Mouse (Mus musculus): ENCODE results near the gene Flad1.
"Not testable (repeated sequence)": the region's sequence is repeated elsewhere in the genome, so short reads cannot be mapped to it uniquely, and the experiment has no call there.

The Flad1 gene

DNA sequence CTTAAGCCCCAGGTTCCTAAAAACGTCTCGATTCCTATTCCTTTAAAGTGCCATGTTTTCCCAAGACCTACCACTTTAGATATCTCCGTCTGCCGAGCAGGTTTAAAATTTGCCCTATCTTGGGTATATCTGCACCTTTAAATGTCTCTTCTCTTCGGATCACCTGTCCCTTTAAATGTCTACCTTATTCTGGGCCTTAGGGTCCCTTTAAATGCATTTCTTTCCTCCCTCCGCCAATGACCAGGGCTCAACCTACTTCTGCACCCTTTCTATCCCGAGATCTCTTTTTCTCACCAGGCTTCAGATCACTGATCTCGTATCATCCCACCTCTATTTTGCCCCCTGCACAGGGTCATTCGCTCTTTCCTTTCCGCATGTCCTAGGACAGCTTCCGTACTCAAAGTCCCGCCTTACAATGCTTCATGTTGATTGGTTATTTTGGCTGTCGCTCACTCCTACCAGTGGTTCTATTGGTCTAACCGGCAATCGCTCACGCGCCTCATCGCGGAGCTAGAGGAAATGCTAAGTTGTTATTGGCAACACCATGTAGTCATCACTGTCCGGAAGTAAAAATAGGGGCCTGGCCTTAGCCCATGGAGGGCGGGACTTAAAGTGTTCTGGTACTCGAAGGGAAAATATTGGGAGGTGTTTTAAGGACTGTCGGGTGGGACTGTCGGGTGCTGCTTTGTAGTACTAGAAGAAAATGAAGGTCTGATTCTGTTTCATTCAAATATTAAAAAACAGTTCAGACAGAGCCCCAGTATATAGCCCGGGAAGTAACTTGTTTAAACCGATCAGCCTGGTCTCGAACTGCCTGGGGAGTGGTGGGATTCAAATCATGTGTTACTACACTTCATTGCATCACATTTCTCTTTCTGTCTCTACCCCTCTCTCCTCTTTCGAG is at the start of gene Flad1:
Gene Flad1, minus strand, starts transcription at position 381 of the 904 bp plus-strand sequence.
- DNase-seq (ENCODE audit: low read depth), result peak; percentile 100

- DNase-seq (ENCODE audit: low read depth), result peak; percentile 97
These were observed 47.5 kb upstream of the Flad1 start for GRCm38 (mm10) chr3:89458965-89459807.

DNA sequence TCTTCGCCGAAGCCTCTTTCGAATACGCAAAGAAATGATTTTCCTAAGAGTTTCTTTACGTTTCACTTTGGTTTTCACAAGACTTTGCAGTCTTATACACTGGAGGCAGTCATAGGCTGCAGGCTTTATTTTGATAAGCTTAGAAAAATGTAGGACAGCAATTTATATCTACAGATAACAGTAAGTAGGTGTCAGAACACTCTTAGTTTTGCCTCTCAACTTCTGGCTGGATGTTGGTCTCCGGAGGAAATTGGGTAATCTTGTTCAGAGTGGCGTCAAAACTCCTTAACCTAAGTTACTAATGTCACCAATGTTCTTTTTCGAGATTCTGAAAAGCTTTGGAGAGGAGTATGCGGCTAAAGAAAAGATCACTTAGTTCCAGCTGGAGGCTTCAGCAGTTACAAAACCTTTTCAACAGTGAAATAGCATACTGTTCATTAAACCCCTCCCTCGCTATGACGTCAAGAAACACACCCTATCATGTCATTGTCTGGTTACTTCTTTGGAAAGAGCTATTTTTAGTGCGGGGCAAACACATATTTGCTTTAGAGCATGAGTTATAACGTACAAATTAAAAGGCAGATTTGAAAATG is 46.8 kb upstream of the Flad1 start:
- DNase-seq (ENCODE audit: low read depth), result no peak

DNA sequence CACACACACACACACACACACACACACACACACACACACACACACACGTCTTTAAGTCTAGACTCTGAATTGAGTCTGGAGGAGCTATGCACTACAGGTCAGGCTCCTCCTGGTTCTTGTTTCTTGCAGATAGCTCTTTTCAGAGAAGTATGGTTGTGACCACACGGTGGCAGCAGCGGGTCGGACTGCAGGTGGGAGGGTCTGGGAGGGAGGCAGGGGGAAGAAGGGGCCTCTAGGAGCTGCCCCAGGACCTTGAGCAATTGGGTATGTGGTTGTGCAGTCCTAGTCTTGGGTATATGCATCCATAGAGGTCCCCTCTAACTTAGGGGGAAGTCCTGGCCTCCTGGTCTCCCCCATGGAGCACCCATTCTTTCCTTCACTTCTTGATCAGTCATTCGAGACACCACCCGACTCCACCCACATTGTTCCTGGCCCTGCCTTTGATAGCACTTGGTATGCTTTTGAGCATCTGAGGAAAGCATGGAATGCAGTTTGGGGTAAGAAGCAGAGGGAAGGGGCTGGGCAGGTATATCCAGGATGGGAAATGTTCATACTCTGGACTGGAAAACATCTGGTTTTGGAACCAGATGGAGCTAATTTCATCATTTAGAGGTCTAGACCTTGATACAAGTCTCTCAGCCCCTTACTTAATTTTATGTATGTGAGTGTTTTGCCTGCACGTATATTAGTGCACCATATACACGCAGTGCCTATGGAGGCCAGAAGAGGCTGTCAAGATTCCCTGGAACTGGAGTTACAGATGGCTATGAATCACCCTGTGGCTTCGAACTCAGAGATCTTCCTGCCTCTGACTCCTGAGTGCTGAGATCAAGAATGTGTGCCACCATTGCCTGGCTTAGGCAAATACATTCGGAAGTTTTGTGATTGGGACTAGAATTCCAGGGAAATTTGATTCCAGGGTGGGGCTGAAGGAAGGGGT is 45.3 kb upstream of the Flad1 start:
- DNase-seq (ENCODE audit: low read depth), result peak; percentile 80

DNA sequence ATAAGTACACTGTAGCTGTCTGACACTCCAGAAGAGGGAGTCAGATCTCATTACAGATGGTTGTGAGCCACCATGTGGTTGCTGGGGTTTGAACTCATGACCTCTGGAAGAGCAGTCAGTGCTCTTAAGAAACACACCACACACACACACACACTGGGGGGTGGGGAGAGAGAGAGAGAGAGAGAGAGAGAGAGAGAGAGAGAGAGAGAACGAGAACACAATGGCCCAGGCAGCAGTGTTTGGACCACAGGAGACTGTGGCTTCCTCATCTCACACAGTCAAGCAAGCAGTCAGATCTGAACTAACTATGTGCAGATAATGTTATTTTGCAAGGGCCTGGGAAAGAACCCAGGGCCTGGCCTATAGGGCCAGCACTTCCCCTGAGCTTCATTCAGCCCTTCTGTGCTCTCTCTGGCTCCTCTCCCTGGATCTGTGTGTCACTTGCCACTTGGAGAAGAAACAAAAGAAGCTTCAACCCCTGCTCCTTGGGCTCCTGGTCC is 44.2 kb upstream of the Flad1 start:
- DNase-seq (ENCODE audit: low read depth), result peak; percentile 36

DNA sequence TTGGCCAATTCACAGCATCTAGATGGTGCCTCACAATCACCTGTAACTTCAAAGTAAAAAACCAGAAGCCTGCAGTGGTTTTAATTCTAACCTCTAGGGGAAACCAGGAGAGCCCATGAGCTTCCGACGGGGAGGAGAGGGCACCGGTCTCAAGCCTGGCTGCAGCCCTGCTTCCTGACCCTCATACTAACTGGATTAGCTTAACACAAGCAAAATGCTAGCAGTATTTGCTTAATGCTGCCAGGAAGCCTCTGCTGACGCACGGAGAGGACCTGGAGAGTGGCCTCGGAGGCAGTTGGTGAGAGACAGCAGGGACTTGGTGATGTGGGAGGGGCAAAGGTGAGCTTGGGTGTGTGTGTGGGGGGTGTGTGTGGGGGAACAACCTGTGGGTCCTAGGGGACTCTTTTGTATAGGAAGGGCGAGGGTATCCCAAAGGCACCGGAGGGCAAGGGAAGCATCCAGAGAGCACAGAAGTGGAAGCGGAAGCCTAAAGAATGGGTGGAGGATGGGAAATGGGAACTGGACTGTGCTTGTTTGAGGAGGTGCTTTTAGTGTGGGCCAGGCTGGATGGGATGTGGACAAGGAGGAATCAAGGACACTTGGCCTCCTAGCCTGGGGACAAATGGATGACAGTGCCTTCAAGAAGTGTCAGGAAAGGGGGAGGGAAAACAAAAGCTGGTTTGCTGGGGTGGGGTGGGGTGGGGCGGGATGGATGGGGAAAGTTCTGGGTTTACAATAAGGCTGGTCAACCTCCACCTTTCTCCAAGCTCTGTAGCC is 42.9 kb upstream of the Flad1 start, which contains the start of gene Pmvk:
Gene Pmvk, plus strand, starts transcription at position 141 of the 777 bp plus-strand sequence.
- DNase-seq (ENCODE audit: low read depth), result no peak

GRCm38 (mm10) chr3:89451916-89452315 is 40.2 kb upstream of the Flad1 start:
- no peak for DNase-seq (ENCODE audit: low read depth)

GRCm38 (mm10) chr3:89449541-89449940 is 37.9 kb upstream of the Flad1 start:
- peak; percentile 84 for DNase-seq (ENCODE audit: low read depth)

- DNase-seq (ENCODE audit: low read depth), result peak; percentile 36
These were observed 37.3 kb upstream of the Flad1 start for GRCm38 (mm10) chr3:89448720-89449537.

- no peak for DNase-seq (ENCODE audit: low read depth)
These were observed 29.0 kb upstream of the Flad1 start for GRCm38 (mm10) chr3:89440691-89441090.

- DNase-seq (ENCODE audit: low read depth), result peak; percentile 27
These were observed 25.6 kb upstream of the Flad1 start for GRCm38 (mm10) chr3:89437269-89437668.

GRCm38 (mm10) chr3:89436176-89437113 is 24.8 kb upstream of the Flad1 start, which contains the start of gene Pbxip1:
Pbxip1 (plus strand) TSS chr3:89436706.
- peak; percentile 79 for DNase-seq (ENCODE audit: low read depth)

DNA sequence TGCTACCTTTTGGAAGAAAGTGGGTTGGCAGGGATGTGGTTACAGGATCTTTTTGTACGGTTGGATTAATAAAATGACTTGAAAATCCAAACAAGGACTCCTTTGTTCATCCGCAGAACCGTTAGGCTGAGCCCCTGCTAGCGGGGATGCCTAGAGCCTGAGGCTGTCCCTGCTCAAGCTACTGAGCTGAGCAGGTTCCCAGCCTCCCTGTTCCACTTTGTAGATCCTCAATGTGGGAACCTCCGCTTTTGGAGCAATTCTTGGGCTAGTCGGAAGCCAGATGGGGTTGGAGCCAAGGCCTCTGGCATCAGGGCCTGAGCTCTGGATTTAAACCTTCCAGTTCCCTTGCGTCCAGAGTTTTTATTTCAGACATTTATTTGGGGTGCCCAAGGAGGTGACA is 23.4 kb upstream of the Flad1 start:
- DNase-seq (ENCODE audit: low read depth), result no peak

GRCm38 (mm10) chr3:89434532-89434931 is 22.9 kb upstream of the Flad1 start:
- no peak for DNase-seq (ENCODE audit: low read depth)

DNA sequence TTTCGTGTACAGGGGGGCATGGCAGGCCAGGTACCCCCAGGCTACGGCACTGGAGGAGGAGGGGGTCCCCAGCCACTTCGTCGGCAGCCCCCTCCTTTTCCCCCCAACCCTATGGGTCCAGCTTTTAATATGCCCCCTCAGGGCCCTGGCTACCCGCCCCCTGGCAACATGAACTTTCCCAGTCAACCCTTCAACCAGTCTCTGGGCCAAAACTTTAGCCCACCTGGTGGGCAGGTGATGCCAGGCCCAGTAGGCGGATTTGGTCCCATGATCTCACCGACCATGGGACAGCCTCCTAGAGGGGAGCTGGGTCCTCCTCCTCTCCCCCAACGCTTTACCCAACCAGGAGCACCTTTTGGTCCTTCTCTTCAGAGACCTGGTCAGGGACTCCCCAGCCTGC is 20.9 kb upstream of the Flad1 start:
- DNase-seq (ENCODE audit: low read depth), result no peak

DNA sequence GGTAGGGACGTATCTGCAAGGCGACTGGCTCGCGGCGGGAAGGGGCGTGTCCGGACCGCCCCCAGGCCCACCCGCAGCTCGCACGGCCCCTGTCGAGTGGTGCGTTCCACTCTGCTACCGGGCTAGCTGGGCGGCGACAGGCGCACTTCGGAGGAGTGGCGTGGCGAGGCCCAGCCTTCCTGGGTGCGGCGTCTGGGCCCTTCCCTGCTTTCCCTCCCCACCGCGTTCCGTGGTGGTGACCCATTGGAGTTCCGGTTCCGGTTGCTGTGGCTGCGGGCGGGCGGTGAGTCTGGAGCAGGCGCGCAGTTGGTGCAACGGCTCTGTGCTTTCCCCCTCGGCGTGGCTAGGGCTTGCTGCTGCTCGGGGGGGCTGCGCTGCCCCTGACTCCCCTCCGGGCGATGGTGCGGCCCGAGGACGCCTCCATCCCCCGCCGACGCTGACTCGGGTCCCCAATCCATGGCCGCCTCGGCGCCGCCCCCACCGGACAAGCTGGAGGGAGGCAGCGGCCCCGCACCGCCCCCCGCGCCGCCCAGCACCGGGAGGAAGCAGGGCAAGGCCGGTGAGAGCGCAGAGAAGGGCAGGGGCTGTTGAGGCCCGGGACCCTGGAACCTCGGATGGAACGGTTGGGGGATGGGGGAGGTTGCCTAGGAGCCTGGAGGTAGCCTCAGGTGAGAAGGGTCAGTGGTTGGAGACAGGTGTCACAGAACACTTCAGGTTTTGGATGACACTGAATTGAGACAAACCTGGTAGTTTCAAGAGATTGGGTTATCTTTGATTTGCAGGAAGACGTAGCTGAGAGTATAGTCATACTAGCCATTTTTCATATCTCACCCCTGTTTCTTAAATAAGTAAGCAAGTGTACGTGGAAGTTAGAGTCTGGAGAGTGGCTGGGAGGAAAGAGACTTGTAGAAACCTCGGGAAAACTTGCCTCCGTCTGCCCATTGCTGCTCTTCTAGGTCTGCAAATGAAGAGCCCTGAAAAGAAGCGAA is 18.8 kb upstream of the Flad1 start, which contains the start of gene Pygo2:
Gene Pygo2, plus strand, starts transcription at position 44 of the 989 bp plus-strand sequence.
- DNase-seq (ENCODE audit: low read depth), result peak; percentile 98

DNA sequence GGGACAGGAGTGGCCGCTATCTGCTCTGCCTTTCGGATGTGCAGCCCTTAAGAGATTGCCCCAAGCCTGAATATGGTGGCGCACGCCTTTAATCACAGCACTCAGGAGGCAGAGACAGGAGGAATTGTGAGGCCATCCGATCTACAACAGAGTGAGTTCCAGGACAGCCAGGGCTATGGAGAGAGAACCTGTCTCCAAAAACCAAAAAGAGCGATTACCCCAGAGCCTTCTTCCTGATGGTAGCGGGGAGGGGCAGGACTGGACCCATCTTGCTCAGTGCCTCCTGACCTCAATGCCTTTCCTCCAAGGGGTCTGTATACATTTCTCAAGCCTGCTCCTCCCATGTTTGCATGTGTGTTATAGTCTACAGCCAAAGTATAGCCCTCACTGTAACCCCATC is 17.4 kb upstream of the Flad1 start:
- DNase-seq (ENCODE audit: low read depth), result not testable (repeated sequence)

Data from NIH3T3 (cell line).